Mouse (Mus musculus) lung, embryonic 16.5 days (tissue): ENCODE measurements around the gene Abtb2. TPM values are rescaled to one million over a fixed set of nuclear protein-coding genes. Genes with fewer than 3 reads are reported as not detected.

ENCODE experiments used
- ATAC-seq: fragments of 200-750 bp; cut with Nextera tagmentation; 2 replicates; pipeline ENCODE4 v1.8.0; 2017; ENCODE audit warnings: low read depth, mild to moderate bottlenecking, moderate library complexity
- H3K27ac ChIP-seq: fragments of 300-500 bp; sonication (generic); 2 replicates; pipeline ENCODE4 v1.5.1; 2014; ENCODE audit warnings: mild to moderate bottlenecking, control low read depth, low read length
- H3K27me3 ChIP-seq: fragments of 300-500 bp; sonication (generic); 2 replicates; pipeline ENCODE4 v1.6.1; 2014; ENCODE audit warnings: low read depth, low read length, mixed read lengths; ENCODE audit not compliant: control insufficient read depth, insufficient read depth
- H3K36me3 ChIP-seq: fragments of 300-500 bp; sonication (generic); 2 replicates; pipeline ENCODE4 v1.6.1; 2014; ENCODE audit warnings: low read length; ENCODE audit not compliant: control insufficient read depth, insufficient read depth
- H3K4me1 ChIP-seq: fragments of 300-500 bp; sonication (generic); replicated peaks from 2 replicates; pipeline ENCODE4 v1.6.1; 2014; ENCODE audit warnings: low read length, mixed read lengths; ENCODE audit not compliant: control insufficient read depth, insufficient read depth
- H3K4me2 ChIP-seq: fragments of 300-500 bp; sonication (generic); 2 replicates; pipeline ENCODE4 v1.6.1; 2014; ENCODE audit warnings: low read depth, low read length, control low read depth
- H3K4me3 ChIP-seq: fragments of 300-500 bp; sonication (generic); 2 replicates; pipeline ENCODE4 v1.5.1; 2014; ENCODE audit warnings: mild to moderate bottlenecking, low read length, control low read depth
- H3K9ac ChIP-seq: fragments of 300-500 bp; sonication (generic); 2 replicates; pipeline ENCODE4 v1.6.1; 2014; ENCODE audit warnings: low read length, control low read depth
- H3K9me3 ChIP-seq: fragments of 300-500 bp; sonication (generic); 2 replicates; pipeline ENCODE4 v1.6.1; 2016; ENCODE audit warnings: low read length; ENCODE audit not compliant: control insufficient read depth
- WGBS: fragments of 180-500 bp; shearing (Covaris S2); extraction: QIAGEN DNeasy Blood & Tissue Kit; methylation state at CpG from one replicate; pipeline ENCODE4 v1.1.7; 2014; 5-methylcytosine and 5-hydroxymethylcytosine counted together
- polyA plus RNA-seq: library from polyadenylated mRNA; unstranded; fragments of >200 nt; fragmentation: Nextera tagmentation; extraction: Ambion mirVana; gene quantifications from 2 replicates; pipeline ENCODE4 v1.2.1, GENCODE M21; 2015

Abtb2 gene
- polyA plus RNA-seq, 1 experiment from 2014 or later, result 7.7 TPM

- no peaks in the 10 kb centered on the region for H3K9me3 ChIP-seq
- peak overlapping the region; percentile 21; the same call in 1 of the 2 replicates for H3K27ac ChIP-seq
- 50% methylated on average over 8 of the region's 8 CpGs for WGBS
These were observed 14.6 kb downstream of the Abtb2 start for GRCm38 (mm10) chr2:103580756-103581155.

GRCm38 (mm10) chr2:103581369-103581897 is 15.3 kb downstream of the Abtb2 start:
- ATAC-seq, result no peak
- WGBS, result 48% methylated on average over 7 of the region's 7 CpGs

More at GRCm38 (mm10) chr2:103580756-103581155, 14.6 kb downstream of the Abtb2 start:
- H3K9ac ChIP-seq, result no peak overlapping the region
- H3K4me1 ChIP-seq, result peaks cover 18% of the 10 kb centered on the region
- no peak overlapping the region for H3K4me3 ChIP-seq
- no peaks in the 10 kb centered on the region for H3K36me3 ChIP-seq
- no peak overlapping the region for H3K4me2 ChIP-seq
- no peak for ATAC-seq
- H3K27me3 ChIP-seq, result no peaks in the 10 kb centered on the region

GRCm38 (mm10) chr2:103583316-103583715 is 17.2 kb downstream of the Abtb2 start:
- Histone ChIP-seq H3K9me3 (no peaks in the 10 kb centered on the region), H3K4me3 (no peak overlapping the region), H3K27ac (no peak overlapping the region), H3K9ac (no peak overlapping the region), H3K27me3 (no peaks in the 10 kb centered on the region), H3K4me2 (no peak overlapping the region), H3K4me1 (peaks cover 13% of the 10 kb centered on the region), H3K36me3 (no peaks in the 10 kb centered on the region)
- 47% methylated on average over 3 of the region's 3 CpGs for WGBS
- 0 out of 2 replicates have a peak, but pooled peaks have one; percentile 39 for ATAC-seq

More at GRCm38 (mm10) chr2:103581369-103581897, 15.3 kb downstream of the Abtb2 start:
- Histone ChIP-seq H3K36me3 (no peaks in the 10 kb centered on the region), H3K4me1 (peaks cover 18% of the 10 kb centered on the region), H3K27ac (no peak overlapping the region), H3K4me2 (no peak overlapping the region), H3K4me3 (no peak overlapping the region), H3K9ac (no peak overlapping the region), H3K9me3 (no peaks in the 10 kb centered on the region), H3K27me3 (no peaks in the 10 kb centered on the region)

- no peaks in the 10 kb centered on the region for H3K27me3 ChIP-seq
- H3K27ac ChIP-seq, result no peak overlapping the region
- no peaks in the 10 kb centered on the region for H3K36me3 ChIP-seq
- H3K9ac ChIP-seq, result no peak overlapping the region
- no peak for ATAC-seq
- H3K4me1 ChIP-seq, result peaks cover 20% of the 10 kb centered on the region
- H3K4me3 ChIP-seq, result no peak overlapping the region
- H3K9me3 ChIP-seq, result no peaks in the 10 kb centered on the region
- H3K4me2 ChIP-seq, result no peak overlapping the region
These were observed 18.0 kb downstream of the Abtb2 start for GRCm38 (mm10) chr2:103584093-103584492.

- Histone ChIP-seq H3K9ac (no peak overlapping the region), H3K4me2 (no peak overlapping the region), H3K4me3 (no peak overlapping the region), H3K9me3 (no peaks in the 10 kb centered on the region), H3K27ac (no peak overlapping the region), H3K36me3 (no peaks in the 10 kb centered on the region), H3K27me3 (no peaks in the 10 kb centered on the region), H3K4me1 (peaks cover 15% of the 10 kb centered on the region)
- no peak for ATAC-seq
- WGBS, result 65% methylated on average over 3 of the region's 3 CpGs
These were observed 20.3 kb downstream of the Abtb2 start for GRCm38 (mm10) chr2:103586423-103586822.

- ATAC-seq, result peak; percentile 32; the same call in 1 of the 2 replicates
- Histone ChIP-seq H3K27ac (0 out of 2 replicates have a peak overlapping the region, but pooled peaks have one; percentile 7), H3K4me2 (no peak overlapping the region), H3K4me3 (no peak overlapping the region), H3K4me1 (peaks cover 15% of the 10 kb centered on the region), H3K9ac (no peak overlapping the region), H3K9me3 (no peaks in the 10 kb centered on the region), H3K27me3 (no peaks in the 10 kb centered on the region), H3K36me3 (no peaks in the 10 kb centered on the region)
- 41% methylated on average over 5 of the region's 5 CpGs for WGBS
These were observed 22.7 kb downstream of the Abtb2 start for GRCm38 (mm10) chr2:103588776-103589175.

GRCm38 (mm10) chr2:103589400-103589799 is 23.3 kb downstream of the Abtb2 start:
- H3K36me3 ChIP-seq, result no peaks in the 10 kb centered on the region
- WGBS, result 77% methylated on average over 4 of the region's 4 CpGs
- no peaks in the 10 kb centered on the region for H3K9me3 ChIP-seq
- no peak overlapping the region for H3K4me3 ChIP-seq
- peaks cover 15% of the 10 kb centered on the region for H3K4me1 ChIP-seq
- H3K4me2 ChIP-seq, result no peak overlapping the region
- H3K27me3 ChIP-seq, result no peaks in the 10 kb centered on the region
- H3K9ac ChIP-seq, result no peak overlapping the region
- ATAC-seq, result no peak
- peak overlapping the region; percentile 23; the same call in 1 of the 2 replicates for H3K27ac ChIP-seq

- H3K9me3 ChIP-seq, result no peaks in the 10 kb centered on the region
- no peak overlapping the region for H3K9ac ChIP-seq
- H3K36me3 ChIP-seq, result no peaks in the 10 kb centered on the region
- H3K4me1 ChIP-seq, result peaks cover 15% of the 10 kb centered on the region
- no peaks in the 10 kb centered on the region for H3K27me3 ChIP-seq
- no peak overlapping the region for H3K27ac ChIP-seq
- H3K4me3 ChIP-seq, result no peak overlapping the region
- 89% methylated on average over 7 of the region's 7 CpGs for WGBS
- ATAC-seq, result no peak
- H3K4me2 ChIP-seq, result no peak overlapping the region
These were observed 24.5 kb downstream of the Abtb2 start for GRCm38 (mm10) chr2:103590645-103591044.

- peak; percentile 90 for ATAC-seq
- 40% methylated on average over 9 of the region's 9 CpGs for WGBS
- Histone ChIP-seq H3K4me2 (no peak overlapping the region), H3K27me3 (no peaks in the 10 kb centered on the region), H3K9me3 (no peaks in the 10 kb centered on the region), H3K27ac (peak overlapping the region; percentile 28; the same call in 1 of the 2 replicates), H3K36me3 (no peaks in the 10 kb centered on the region), H3K9ac (no peak overlapping the region), H3K4me3 (no peak overlapping the region), H3K4me1 (peaks cover 15% of the 10 kb centered on the region)
These were observed 25.9 kb downstream of the Abtb2 start for GRCm38 (mm10) chr2:103591742-103592590.
